Mouse (Mus musculus) neural tube, embryonic 11.5 days (tissue): ENCODE data around the gene Tap2. TPM values are rescaled to one million over a fixed set of nuclear protein-coding genes. Genes with fewer than 3 reads are reported as not detected.

Experiments used
- ATAC-seq: fragments of 200-750 bp; cut with Nextera tagmentation; 2 replicates; pipeline ENCODE4 v1.8.0; 2017; ENCODE audit warnings: moderate number of reproducible peaks, mild to moderate bottlenecking, moderate TSS enrichment, moderate library complexity; ENCODE audit not compliant: insufficient read depth, low FRiP score, low TSS enrichment
- DNase-seq: peaks from one replicate; pipeline ENCODE4 v3.0.0-alpha.2; 2015; ENCODE audit warnings: low spot score
- H3K27ac ChIP-seq: fragments of 300-500 bp; sonication (generic); 2 replicates; pipeline ENCODE4 v1.5.1; 2014; ENCODE audit warnings: low read depth, mild to moderate bottlenecking, low read length
- H3K27me3 ChIP-seq: fragments of 300-500 bp; sonication (generic); 2 replicates; pipeline ENCODE4 v1.6.1; 2014; ENCODE audit warnings: mild to moderate bottlenecking, low read length, mixed read lengths; ENCODE audit not compliant: control insufficient read depth, insufficient read depth
- H3K36me3 ChIP-seq: fragments of 300-500 bp; sonication (generic); 2 replicates; pipeline ENCODE4 v1.6.1; 2014; ENCODE audit warnings: mild to moderate bottlenecking, low read length, moderate library complexity, mixed read lengths; ENCODE audit not compliant: control insufficient read depth, insufficient read depth
- H3K4me1 ChIP-seq: fragments of 300-500 bp; sonication (generic); 2 replicates; pipeline ENCODE4 v1.6.1; 2014; ENCODE audit warnings: low read length, mixed read lengths; ENCODE audit not compliant: control insufficient read depth, insufficient read depth
- H3K4me2 ChIP-seq: fragments of 300-500 bp; sonication (generic); 2 replicates; pipeline ENCODE4 v1.6.1; 2014; ENCODE audit warnings: low read depth, mild to moderate bottlenecking, moderate library complexity
- H3K4me3 ChIP-seq: fragments of 300-500 bp; sonication (generic); 2 replicates; pipeline ENCODE4 v1.5.1; 2014; ENCODE audit warnings: low read depth, low read length
- H3K9ac ChIP-seq: fragments of 300-500 bp; sonication (generic); 2 replicates; pipeline ENCODE4 v1.6.1; 2014; ENCODE audit warnings: mild to moderate bottlenecking, low read length
- H3K9me3 ChIP-seq: fragments of 300-500 bp; sonication (generic); 2 replicates; pipeline ENCODE4 v1.6.1; 2016; ENCODE audit warnings: low read length; ENCODE audit not compliant: control insufficient read depth
- WGBS: fragments of 180-500 bp; shearing (Covaris S2); extraction: QIAGEN DNeasy Blood & Tissue Kit; methylation state at CpG from one replicate; pipeline ENCODE4 v1.1.7; 2014; 5-methylcytosine and 5-hydroxymethylcytosine counted together
- polyA plus RNA-seq: library from polyadenylated mRNA; unstranded; fragments of >200 nt; fragmentation: Nextera tagmentation; extraction: Ambion mirVana; gene quantifications from 2 replicates; pipeline ENCODE4 v1.2.1, GENCODE M21; 2014

Tap2 gene
- polyA plus RNA-seq, 1 experiment from 2014 or later: 0.60 TPM

- Histone ChIP-seq H3K9ac (peak overlapping the region; percentile 15), H3K36me3 (no peaks in the 10 kb centered on the region), H3K27ac (no peak overlapping the region), H3K4me3 (peak overlapping the region; percentile 39), H3K27me3 (peaks cover 44% of the 10 kb centered on the region), H3K4me2 (peak overlapping the region; percentile 67), H3K9me3 (no peaks in the 10 kb centered on the region), H3K4me1 (peaks cover 8% of the 10 kb centered on the region)
- ATAC-seq: 0 out of 2 replicates have a peak, but pooled peaks have one; percentile 4
- no peak for DNase-seq
- WGBS: 4% methylated on average over 20 of the region's 20 CpGs
These were observed 15.3 kb upstream of the Tap2 start for GRCm38 (mm10) chr17:34188010-34188409.

DNA sequence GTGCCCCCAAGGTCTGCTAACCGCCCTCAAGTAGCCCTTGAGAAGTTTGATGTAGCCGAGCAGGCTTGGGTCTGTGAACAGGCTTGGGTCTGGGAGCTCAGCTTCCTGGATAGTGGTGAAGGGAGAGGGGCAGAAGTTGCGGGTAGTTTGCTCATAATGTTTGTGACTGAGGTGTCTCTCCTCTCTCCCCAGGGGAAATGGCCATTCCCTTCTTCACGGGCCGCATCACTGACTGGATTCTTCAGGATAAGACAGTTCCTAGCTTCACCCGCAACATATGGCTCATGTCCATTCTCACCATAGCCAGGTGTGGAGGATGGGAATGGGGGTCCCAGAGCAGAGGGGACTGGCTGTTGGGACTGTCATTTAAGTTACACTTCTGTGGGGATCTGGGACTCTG is 14.3 kb upstream of the Tap2 start:
- Histone ChIP-seq H3K9ac (no peak overlapping the region), H3K27ac (no peak overlapping the region), H3K4me2 (no peak overlapping the region), H3K27me3 (peaks cover 52% of the 10 kb centered on the region), H3K4me3 (no peak overlapping the region), H3K36me3 (no peaks in the 10 kb centered on the region), H3K9me3 (no peaks in the 10 kb centered on the region), H3K4me1 (peaks cover 8% of the 10 kb centered on the region)
- no peak for DNase-seq
- WGBS: 67% methylated on average over 6 of the region's 6 CpGs
- ATAC-seq: no peak

DNA sequence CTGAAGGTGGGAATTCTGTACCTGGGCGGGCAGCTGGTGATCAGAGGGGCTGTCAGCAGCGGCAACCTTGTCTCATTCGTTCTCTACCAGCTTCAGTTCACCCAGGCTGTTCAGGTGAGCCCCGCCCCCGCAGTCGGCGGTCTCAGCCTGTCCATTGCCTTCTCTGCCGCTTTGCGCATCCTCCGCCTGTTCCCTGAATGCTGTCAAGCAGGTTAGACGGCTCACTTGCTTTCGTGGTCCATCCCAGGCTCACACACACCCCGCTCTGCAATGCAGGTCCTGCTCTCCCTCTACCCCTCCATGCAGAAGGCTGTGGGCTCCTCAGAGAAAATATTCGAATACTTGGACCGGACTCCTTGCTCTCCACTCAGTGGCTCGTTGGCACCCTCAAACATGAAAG is 10.5 kb upstream of the Tap2 start:
- Histone ChIP-seq H3K9me3 (no peaks in the 10 kb centered on the region), H3K4me3 (no peak overlapping the region), H3K27me3 (peaks cover 64% of the 10 kb centered on the region), H3K4me2 (no peak overlapping the region), H3K27ac (no peak overlapping the region), H3K9ac (no peak overlapping the region), H3K36me3 (no peaks in the 10 kb centered on the region), H3K4me1 (peaks cover 2% of the 10 kb centered on the region; the same call in 1 of the 2 replicates)
- ATAC-seq (no peak), DNase-seq (no peak)
- WGBS: 23% methylated on average over 16 of the region's 16 CpGs

DNA sequence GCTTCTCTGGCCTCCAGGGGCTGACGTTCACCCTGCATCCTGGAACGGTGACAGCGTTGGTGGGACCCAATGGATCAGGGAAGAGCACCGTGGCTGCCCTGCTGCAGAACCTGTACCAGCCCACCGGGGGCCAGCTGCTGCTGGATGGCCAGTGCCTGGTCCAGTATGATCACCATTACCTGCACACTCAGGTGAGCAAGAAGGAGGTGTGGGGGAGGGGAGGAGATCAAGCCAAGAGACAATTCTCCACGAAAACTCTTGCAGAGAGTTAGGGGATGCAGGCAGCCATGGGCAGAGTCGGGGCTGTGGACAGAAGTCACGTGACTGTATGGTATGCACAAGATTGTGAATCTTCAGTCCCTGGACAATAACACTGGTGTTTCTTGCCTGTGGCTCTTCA is 9.9 kb upstream of the Tap2 start:
- Histone ChIP-seq H3K9me3 (no peaks in the 10 kb centered on the region), H3K27ac (no peak overlapping the region), H3K4me2 (no peak overlapping the region), H3K36me3 (no peaks in the 10 kb centered on the region), H3K4me3 (no peak overlapping the region), H3K9ac (no peak overlapping the region), H3K27me3 (peaks cover 65% of the 10 kb centered on the region), H3K4me1 (no peaks in the 10 kb centered on the region)
- no peak for ATAC-seq
- 50% methylated on average over 8 of the region's 8 CpGs for WGBS
- no peak for DNase-seq

DNA sequence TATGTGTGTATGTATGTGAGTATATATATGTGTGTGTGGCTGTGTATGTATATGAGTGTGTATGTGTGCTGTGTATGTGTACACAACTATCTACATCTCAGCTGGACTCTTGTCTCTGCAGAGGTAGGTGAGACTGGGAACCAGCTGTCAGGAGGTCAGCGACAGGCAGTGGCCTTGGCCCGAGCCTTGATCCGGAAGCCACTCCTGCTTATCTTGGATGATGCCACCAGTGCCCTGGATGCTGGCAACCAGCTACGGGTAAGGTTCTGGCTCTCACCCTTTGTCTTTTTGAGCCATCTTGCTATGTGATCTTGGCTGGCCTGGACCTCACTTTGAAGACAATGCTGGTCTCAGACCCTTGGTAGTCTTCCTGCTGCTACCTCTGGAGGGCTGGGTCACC is 8.6 kb upstream of the Tap2 start:
- ATAC-seq: no peak
- H3K27ac ChIP-seq: no peak overlapping the region
- H3K36me3 ChIP-seq: no peaks in the 10 kb centered on the region
- no peak for DNase-seq
- WGBS: 86% methylated on average over 4 of the region's 4 CpGs
- no peaks in the 10 kb centered on the region for H3K9me3 ChIP-seq
- no peak overlapping the region for H3K4me2 ChIP-seq
- H3K4me3 ChIP-seq: no peak overlapping the region
- peaks cover 70% of the 10 kb centered on the region for H3K27me3 ChIP-seq
- H3K4me1 ChIP-seq: no peaks in the 10 kb centered on the region
- no peak overlapping the region for H3K9ac ChIP-seq

- Histone ChIP-seq H3K27ac (no peak overlapping the region), H3K27me3 (peaks cover 73% of the 10 kb centered on the region), H3K9me3 (no peaks in the 10 kb centered on the region), H3K9ac (no peak overlapping the region), H3K4me2 (no peak overlapping the region), H3K4me1 (no peaks in the 10 kb centered on the region), H3K4me3 (no peak overlapping the region), H3K36me3 (no peaks in the 10 kb centered on the region)
- 33% methylated on average over 12 of the region's 12 CpGs for WGBS
- ATAC-seq (no peak), DNase-seq (no peak)
These were observed 6.8 kb upstream of the Tap2 start for GRCm38 (mm10) chr17:34196491-34196890.

DNA sequence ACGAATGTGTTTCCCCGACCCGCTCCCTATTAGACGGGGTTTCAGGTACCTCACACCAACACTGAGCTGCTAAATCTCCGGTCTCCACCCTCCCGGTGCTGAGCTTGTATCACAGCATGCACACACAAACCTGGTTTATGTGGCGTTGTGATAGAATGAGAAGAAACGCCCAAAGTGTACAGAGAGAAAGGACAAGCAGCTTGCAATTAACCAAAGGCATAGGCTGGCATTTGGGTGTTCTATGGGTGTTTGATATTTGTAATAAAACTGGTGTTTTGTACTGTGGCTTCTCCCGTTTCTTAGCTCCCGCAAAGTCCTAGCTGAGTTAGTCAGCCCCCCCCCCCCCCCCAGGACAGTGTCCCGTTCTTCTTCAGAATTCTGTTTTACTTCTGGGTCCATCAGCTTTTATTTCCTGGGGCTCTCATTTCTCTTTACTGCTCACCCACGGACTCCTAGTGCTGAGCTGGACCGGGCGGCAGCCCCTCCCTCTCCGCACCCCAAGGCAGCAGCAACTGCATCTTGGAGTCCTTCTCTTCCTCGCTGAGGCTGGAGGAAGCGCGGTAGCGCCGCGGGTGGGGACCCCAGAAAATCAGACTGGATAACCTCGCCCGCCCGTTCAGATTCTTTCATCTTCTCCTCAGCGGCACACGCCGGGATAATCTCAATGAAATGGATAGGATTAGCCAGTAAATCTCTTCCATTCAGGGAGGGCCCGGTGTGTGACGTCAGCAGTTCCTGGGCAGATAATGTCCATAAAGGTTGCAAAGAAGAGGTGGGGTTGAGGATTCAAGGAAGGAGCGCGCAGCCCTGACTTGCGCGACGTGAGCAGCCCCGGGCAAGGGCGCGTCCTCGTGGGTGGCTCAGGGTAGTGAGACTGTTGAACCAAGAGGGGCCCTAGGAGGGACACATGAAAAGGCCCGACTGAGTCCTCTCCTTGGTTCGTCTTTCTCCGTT is 6.1 kb upstream of the Tap2 start, which contains the start of gene Psmb8:
Psmb8 (plus strand) TSS at position 781 of the 954 bp plus-strand sequence.
- Histone ChIP-seq H3K27ac (no peak within 1 kb of the TSS), H3K9me3 (no peaks in the 10 kb centered on the region), H3K36me3 (no peaks in the 10 kb centered on the region), H3K9ac (no peak within 1 kb of the TSS), H3K4me1 (no peaks in the 10 kb centered on the region), H3K4me3 (peak within 1 kb of the TSS; percentile 33), H3K27me3 (peaks cover 70% of the 10 kb centered on the region), H3K4me2 (peak within 1 kb of the TSS; percentile 47)
- DNase-seq: peak; percentile 81
- ATAC-seq: peak; percentile 55; the same call in 1 of the 2 replicates
- WGBS: 6% methylated on average over 41 of the region's 41 CpGs

GRCm38 (mm10) chr17:34197904-34198520 is 5.3 kb upstream of the Tap2 start:
- Histone ChIP-seq H3K36me3 (no peaks in the 10 kb centered on the region), H3K27me3 (peaks cover 65% of the 10 kb centered on the region), H3K4me2 (peak overlapping the region; percentile 47), H3K9me3 (no peaks in the 10 kb centered on the region), H3K9ac (no peak overlapping the region), H3K4me1 (no peaks in the 10 kb centered on the region), H3K27ac (no peak overlapping the region), H3K4me3 (peak overlapping the region; percentile 33)
- ATAC-seq (no peak; the same call in 1 of the 2 replicates), DNase-seq (no peak)
- 2% methylated on average over 32 of the region's 32 CpGs for WGBS
